Mouse (Mus musculus) limb, embryonic 14.5 days (tissue): ENCODE measurements around the gene Zfc3h1. TPM values are rescaled to one million over a fixed set of nuclear protein-coding genes. Genes with fewer than 3 reads are reported as not detected.

Source experiments
- ATAC-seq: fragments of 200-750 bp; cut with Nextera tagmentation; 2 replicates; pipeline ENCODE4 v1.8.0; 2017; ENCODE audit warnings: low read depth, moderate number of reproducible peaks, moderate TSS enrichment; ENCODE audit not compliant: low FRiP score
- DNase-seq: peaks from one replicate; pipeline ENCODE4 v3.0.0-alpha.2; 2015; ENCODE audit warnings: low spot score
- H3K27ac ChIP-seq: fragments of 300-500 bp; sonication (generic); replicated peaks from 2 replicates; pipeline ENCODE4 v1.5.1; 2014; ENCODE audit warnings: low read depth, mild to moderate bottlenecking, low read length, moderate library complexity, mixed read lengths
- H3K27me3 ChIP-seq: fragments of 300-500 bp; sonication (generic); 2 replicates; pipeline ENCODE4 v1.6.1; 2014; ENCODE audit warnings: low read length, mixed read lengths; ENCODE audit not compliant: control insufficient read depth, insufficient read depth
- H3K36me3 ChIP-seq: fragments of 300-500 bp; sonication (generic); 2 replicates; pipeline ENCODE4 v1.6.1; 2014; ENCODE audit warnings: mild to moderate bottlenecking, low read length, moderate library complexity, mixed read lengths; ENCODE audit not compliant: control insufficient read depth, insufficient read depth
- H3K4me1 ChIP-seq: fragments of 300-500 bp; sonication (generic); 2 replicates; pipeline ENCODE4 v1.6.1; 2014; ENCODE audit warnings: antibody characterized with exemption, low read length, mixed read lengths; ENCODE audit not compliant: control insufficient read depth, insufficient read depth
- H3K4me2 ChIP-seq: fragments of 300-500 bp; sonication (generic); replicated peaks from 2 replicates; pipeline ENCODE4 v1.6.1; 2014; ENCODE audit warnings: low read depth, mild to moderate bottlenecking, low read length, moderate library complexity; ENCODE audit not compliant: severe bottlenecking
- H3K4me3 ChIP-seq: fragments of 300-500 bp; sonication (generic); replicated peaks from 2 replicates; pipeline ENCODE4 v1.5.1; 2014; ENCODE audit warnings: low read length
- H3K9ac ChIP-seq: fragments of 300-500 bp; sonication (generic); 2 replicates; pipeline ENCODE4 v1.6.1; 2014; ENCODE audit warnings: mild to moderate bottlenecking, low read depth, low read length, moderate library complexity; ENCODE audit not compliant: severe bottlenecking
- H3K9me3 ChIP-seq: fragments of 300-500 bp; sonication (generic); 2 replicates; pipeline ENCODE4 v1.6.1; 2016; ENCODE audit warnings: low read length; ENCODE audit not compliant: control insufficient read depth
- POLR2A ChIP-seq: fragments of 200-500 bp; IDR thresholded peaks from 2 replicates; pipeline ENCODE4 v1.8.0; 2012; ENCODE audit warnings: inconsistent platforms, mild to moderate bottlenecking, moderate library complexity, borderline replicate concordance; ENCODE audit not compliant: insufficient read depth, insufficient read length; ENCODE audit errors: extremely low read depth
- WGBS: fragments of 180-500 bp; shearing (Covaris S2); extraction: QIAGEN DNeasy Blood & Tissue Kit; methylation state at CpG from one replicate; pipeline ENCODE4 v1.1.7; 2014; 5-methylcytosine and 5-hydroxymethylcytosine counted together
- polyA plus RNA-seq, 2 experiments: library from polyadenylated mRNA; depleted of rRNA in 1 of 2; stranded (reverse) in 1 of 2; unstranded in 1 of 2; fragments of >200 nt; fragmentation: Nextera tagmentation in 1 of 2; extraction: Ambion mirVana in 1 of 2; gene quantifications; 2 replicates each; pipeline versions ENCODE4 v1.2.1 to v1.2.3; 2012 to 2014

Zfc3h1 gene
- polyA plus RNA-seq, 2 experiments, result 31.8 to 141 TPM

GRCm38 (mm10) chr10:115355016-115355415 is 29.7 kb upstream of the Zfc3h1 start:
- H3K4me3 ChIP-seq, result no peak overlapping the region
- no peaks in the 10 kb centered on the region for H3K9me3 ChIP-seq
- no peaks in the 10 kb centered on the region for H3K4me1 ChIP-seq
- H3K9ac ChIP-seq, result no peak overlapping the region
- H3K27me3 ChIP-seq, result no peaks in the 10 kb centered on the region
- ATAC-seq, result no peak
- no peak overlapping the region for H3K27ac ChIP-seq
- no peak for DNase-seq
- no peak for TF ChIP-seq POLR2A
- 89% methylated on average over 6 of the region's 6 CpGs for WGBS
- H3K4me2 ChIP-seq, result no peak overlapping the region
- peaks cover 4% of the 10 kb centered on the region; the same call in 1 of the 2 replicates for H3K36me3 ChIP-seq

GRCm38 (mm10) chr10:115356106-115356505 is 28.7 kb upstream of the Zfc3h1 start:
- H3K4me2 ChIP-seq, result no peak overlapping the region
- H3K4me1 ChIP-seq, result 0 out of 2 replicates have a peak, but pooled peaks cover 2% of the 10 kb centered on the region
- H3K4me3 ChIP-seq, result no peak overlapping the region
- no peaks in the 10 kb centered on the region for H3K9me3 ChIP-seq
- peaks cover 4% of the 10 kb centered on the region; the same call in 1 of the 2 replicates for H3K36me3 ChIP-seq
- ATAC-seq (no peak), DNase-seq (no peak)
- no peak overlapping the region for H3K27ac ChIP-seq
- no peak overlapping the region for H3K9ac ChIP-seq
- WGBS, result 92% methylated on average over 5 of the region's 7 CpGs
- no peaks in the 10 kb centered on the region for H3K27me3 ChIP-seq
- TF ChIP-seq POLR2A, result no peak

GRCm38 (mm10) chr10:115358216-115358919 is 26.4 kb upstream of the Zfc3h1 start:
- WGBS, result 92% methylated on average over 17 of the region's 17 CpGs
- peaks cover 4% of the 10 kb centered on the region; the same call in 1 of the 2 replicates for H3K36me3 ChIP-seq
- H3K4me3 ChIP-seq, result no peak overlapping the region
- no peak overlapping the region for H3K27ac ChIP-seq
- no peak overlapping the region for H3K9ac ChIP-seq
- H3K9me3 ChIP-seq, result no peaks in the 10 kb centered on the region
- no peak for TF ChIP-seq POLR2A
- 0 out of 2 replicates have a peak, but pooled peaks cover 8% of the 10 kb centered on the region for H3K4me1 ChIP-seq
- no peak overlapping the region for H3K4me2 ChIP-seq
- no peak for ATAC-seq
- DNase-seq, result no peak
- no peaks in the 10 kb centered on the region for H3K27me3 ChIP-seq

GRCm38 (mm10) chr10:115359066-115359465 is 25.7 kb upstream of the Zfc3h1 start:
- DNase-seq (no peak), ATAC-seq (no peak)
- peaks cover 4% of the 10 kb centered on the region; the same call in 1 of the 2 replicates for H3K36me3 ChIP-seq
- 91% methylated on average over 7 of the region's 7 CpGs for WGBS
- no peak overlapping the region for H3K4me3 ChIP-seq
- H3K27ac ChIP-seq, result no peak overlapping the region
- no peak overlapping the region for H3K4me2 ChIP-seq
- H3K9ac ChIP-seq, result no peak overlapping the region
- H3K4me1 ChIP-seq, result 0 out of 2 replicates have a peak, but pooled peaks cover 8% of the 10 kb centered on the region
- no peak for TF ChIP-seq POLR2A
- H3K27me3 ChIP-seq, result no peaks in the 10 kb centered on the region
- H3K9me3 ChIP-seq, result no peaks in the 10 kb centered on the region

- DNase-seq (peak; percentile 97), ATAC-seq (peak; percentile 99)
- H3K9ac ChIP-seq, result peak within 1 kb of the TSS; percentile 55
- H3K4me1 ChIP-seq, result 0 out of 2 replicates have a peak, but pooled peaks cover 8% of the 10 kb centered on the region
- H3K27ac ChIP-seq, result peak within 1 kb of the TSS; percentile 90
- peak within 1 kb of the TSS; percentile 68 for H3K4me2 ChIP-seq
- H3K36me3 ChIP-seq, result no peaks in the 10 kb centered on the region
- peak within 1 kb of the TSS; percentile 57 for H3K4me3 ChIP-seq
- H3K27me3 ChIP-seq, result no peaks in the 10 kb centered on the region
- H3K9me3 ChIP-seq, result no peaks in the 10 kb centered on the region
- under 1% methylated on average over 44 of the region's 58 CpGs for WGBS
- TF ChIP-seq POLR2A, result peak; percentile 83; the same call in 1 of the 2 replicates
Measured at GRCm38 (mm10) chr10:115361840-115362622, 22.7 kb upstream of the Zfc3h1 start, which contains the start of gene Tmem19. Gene Tmem19, minus strand, starts transcription at chr10:115362501.
